Mouse (Mus musculus) MEL (cell line): Measurements from ENCODE around the gene Lct.

Experiments
- EP300 ChIP-seq, 2 experiments: IDR thresholded peaks; 2 replicates each; pipeline ENCODE4 v1.6.1; 2011; ENCODE audit warnings: improper control_type of control experiment in 2 of 2, low read length in 2 of 2, low read depth in 1 of 2, mild to moderate bottlenecking in 1 of 2
- POLR2AphosphoS2 ChIP-seq: IDR thresholded peaks from 2 replicates; pipeline ENCODE4 v1.6.1; 2011; ENCODE audit warnings: low read length, improper control_type of control experiment
- POLR2AphosphoS5 ChIP-seq: IDR thresholded peaks from 2 replicates; pipeline ENCODE4 v1.6.1; 2012; ENCODE audit warnings: low read depth, borderline replicate concordance, mild to moderate bottlenecking, inconsistent platforms, low read length, moderate library complexity, mixed read lengths

GRCm38 (mm10) chr1:128281753-128282152, 46.4 kb downstream of the Lct start:
- TF ChIP-seq POLR2AphosphoS2 (no peak), EP300 (IDR thresholded peaks at IDR 0.05; ENCODE audit: low read depth in 1 of 2, low read length in 2 of 2) (no peak), POLR2AphosphoS5 (no peak)
